Mouse (Mus musculus): Measurements from ENCODE around the gene Obsl1. TPM values are rescaled to one million over a fixed set of nuclear protein-coding genes. Genes with fewer than 3 reads are reported as not detected.
A peak's percentile ranks its signal among the peaks of the same experiment; 100 is the strongest.

Obsl1 gene
- polyA plus RNA-seq, 1 experiment from 2014 or later, result 38.7 TPM

DNA sequence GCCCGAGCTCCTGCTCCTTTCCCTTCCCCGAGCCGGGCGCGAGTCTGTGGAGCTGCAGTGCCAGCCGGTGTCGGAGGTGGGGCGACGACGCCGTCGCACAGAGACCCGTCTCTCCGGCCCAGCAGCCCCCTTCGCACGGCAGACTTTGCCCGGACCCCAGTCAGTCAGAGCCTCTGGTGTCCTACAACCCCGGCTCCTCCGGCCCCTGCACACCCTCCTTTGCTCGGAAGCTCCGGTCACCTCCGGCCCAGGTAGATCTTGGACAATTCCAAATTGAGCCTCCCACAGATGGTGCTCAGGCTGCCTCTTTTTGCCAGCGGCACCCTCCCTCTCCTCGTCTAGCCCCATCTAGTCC is 26.6 kb downstream of the Obsl1 start:
- Histone ChIP-seq H3K27ac (ENCODE audit: low read length) (no peak overlapping the region), H3K4me1 (ENCODE audit: control insufficient read depth, insufficient read depth, low read length) (peaks cover 22% of the 10 kb centered on the region), H3K4me2 (ENCODE audit: low read depth, low read length) (peak overlapping the region; percentile 79), H3K9me3 (ENCODE audit: control insufficient read depth, low read length) (no peaks in the 10 kb centered on the region), H3K9ac (ENCODE audit: low read depth, low read length) (peak overlapping the region; percentile 53), H3K27me3 (replicated peaks; ENCODE audit: control insufficient read depth, insufficient read depth, low read length) (peaks cover 21% of the 10 kb centered on the region), H3K36me3 (ENCODE audit: control insufficient read depth, insufficient read depth, low read length) (peaks cover 13% of the 10 kb centered on the region), H3K4me3 (ENCODE audit: low read length) (peak overlapping the region; percentile 85)
- no peak; the same call in 1 of the 2 replicates for ATAC-seq
- 1% methylated on average over 23 of the region's 24 CpGs for WGBS

GRCm38 (mm10) chr1:75478916-75479634 is 27.2 kb downstream of the Obsl1 start, which contains the start of the genes Chpf and Tmem198:
Gene Chpf (minus strand): TSS chr1:75479307.
Gene Tmem198 (plus strand): TSS chr1:75479532.
- peak; percentile 96 for ATAC-seq
- peak within 1 kb of the TSS; percentile 79 for H3K4me2 ChIP-seq (ENCODE audit: low read depth, low read length)
- H3K4me3 ChIP-seq (ENCODE audit: low read length), result peak within 1 kb of the TSS; percentile 85
- peak within 1 kb of the TSS; percentile 83 for H3K27ac ChIP-seq (ENCODE audit: low read length)
- peaks cover 22% of the 10 kb centered on the region for H3K4me1 ChIP-seq (ENCODE audit: control insufficient read depth, insufficient read depth, low read length)
- under 1% methylated on average over 70 of the region's 76 CpGs for WGBS
- H3K27me3 ChIP-seq (replicated peaks; ENCODE audit: control insufficient read depth, insufficient read depth, low read length), result peaks cover 19% of the 10 kb centered on the region
- H3K9me3 ChIP-seq (ENCODE audit: control insufficient read depth, low read length), result no peaks in the 10 kb centered on the region
- H3K9ac ChIP-seq (ENCODE audit: low read depth, low read length), result peak within 1 kb of the TSS; percentile 83
- peaks cover 18% of the 10 kb centered on the region for H3K36me3 ChIP-seq (ENCODE audit: control insufficient read depth, insufficient read depth, low read length)

GRCm38 (mm10) chr1:75478497-75478896 is 27.8 kb downstream of the Obsl1 start:
- peak overlapping the region; percentile 83 for H3K27ac ChIP-seq (ENCODE audit: low read length)
- H3K36me3 ChIP-seq (ENCODE audit: control insufficient read depth, insufficient read depth, low read length), result peaks cover 23% of the 10 kb centered on the region
- peak overlapping the region; percentile 79 for H3K4me2 ChIP-seq (ENCODE audit: low read depth, low read length)
- H3K4me1 ChIP-seq (ENCODE audit: control insufficient read depth, insufficient read depth, low read length), result peaks cover 22% of the 10 kb centered on the region
- peaks cover 18% of the 10 kb centered on the region for H3K27me3 ChIP-seq (replicated peaks; ENCODE audit: control insufficient read depth, insufficient read depth, low read length)
- H3K9ac ChIP-seq (ENCODE audit: low read depth, low read length), result peak overlapping the region; percentile 83
- under 1% methylated on average over 22 of the region's 25 CpGs for WGBS
- no peaks in the 10 kb centered on the region for H3K9me3 ChIP-seq (ENCODE audit: control insufficient read depth, low read length)
- ATAC-seq, result no peak; the same call in 1 of the 2 replicates
- peak overlapping the region; percentile 85 for H3K4me3 ChIP-seq (ENCODE audit: low read length)

- H3K27ac ChIP-seq (ENCODE audit: low read length), result no peak overlapping the region
- peaks cover 22% of the 10 kb centered on the region for H3K4me1 ChIP-seq (ENCODE audit: control insufficient read depth, insufficient read depth, low read length)
- H3K9me3 ChIP-seq (ENCODE audit: control insufficient read depth, low read length), result no peaks in the 10 kb centered on the region
- H3K9ac ChIP-seq (ENCODE audit: low read depth, low read length), result 0 out of 2 replicates have a peak overlapping the region, but pooled peaks have one; percentile 83
- peaks cover 23% of the 10 kb centered on the region for H3K36me3 ChIP-seq (ENCODE audit: control insufficient read depth, insufficient read depth, low read length)
- H3K4me2 ChIP-seq (ENCODE audit: low read depth, low read length), result peak overlapping the region; percentile 79
- ATAC-seq, result no peak
- peak overlapping the region; percentile 85 for H3K4me3 ChIP-seq (ENCODE audit: low read length)
- H3K27me3 ChIP-seq (replicated peaks; ENCODE audit: control insufficient read depth, insufficient read depth, low read length), result peaks cover 12% of the 10 kb centered on the region
- 50% methylated on average over 3 of the region's 3 CpGs for WGBS
Observed at GRCm38 (mm10) chr1:75477966-75478290, 28.3 kb downstream of the Obsl1 start.

DNA sequence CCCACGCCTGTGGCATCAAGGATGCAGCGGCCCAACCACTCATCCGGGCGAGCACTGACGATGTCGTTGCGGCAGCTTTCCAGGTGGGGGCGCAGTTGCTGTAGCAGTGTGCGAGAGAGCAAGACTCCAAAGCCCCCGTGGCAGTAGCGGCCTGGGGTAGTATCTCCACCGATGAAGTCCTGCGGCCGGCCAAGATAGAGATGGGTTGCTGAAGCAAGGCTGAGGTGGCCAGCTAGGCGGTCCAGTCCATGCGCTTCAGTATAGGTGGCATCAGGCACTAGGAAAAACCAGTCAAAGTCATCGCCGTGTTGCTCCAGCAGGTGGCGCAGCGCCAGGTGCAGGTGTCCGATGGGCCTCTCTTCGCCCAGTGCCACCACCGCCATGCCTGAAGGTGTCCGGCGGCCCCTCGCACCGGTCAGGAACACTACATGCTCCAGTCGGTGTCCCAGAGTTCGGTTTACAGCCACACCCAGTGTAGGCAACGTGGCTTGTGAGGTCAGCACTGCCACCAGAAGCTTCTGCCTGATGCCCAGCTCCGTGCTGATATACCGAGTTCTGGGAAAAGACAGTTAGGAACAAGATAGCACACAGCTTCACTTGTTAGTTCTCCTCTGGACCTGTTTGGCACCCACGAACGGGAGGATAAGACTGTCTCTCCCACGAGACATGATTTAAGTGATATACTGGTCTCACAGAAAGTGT is 28.8 kb downstream of the Obsl1 start:
- H3K4me2 ChIP-seq (ENCODE audit: low read depth, low read length), result peak overlapping the region; percentile 79
- peaks cover 7% of the 10 kb centered on the region for H3K27me3 ChIP-seq (replicated peaks; ENCODE audit: control insufficient read depth, insufficient read depth, low read length)
- no peak for ATAC-seq

DNA sequence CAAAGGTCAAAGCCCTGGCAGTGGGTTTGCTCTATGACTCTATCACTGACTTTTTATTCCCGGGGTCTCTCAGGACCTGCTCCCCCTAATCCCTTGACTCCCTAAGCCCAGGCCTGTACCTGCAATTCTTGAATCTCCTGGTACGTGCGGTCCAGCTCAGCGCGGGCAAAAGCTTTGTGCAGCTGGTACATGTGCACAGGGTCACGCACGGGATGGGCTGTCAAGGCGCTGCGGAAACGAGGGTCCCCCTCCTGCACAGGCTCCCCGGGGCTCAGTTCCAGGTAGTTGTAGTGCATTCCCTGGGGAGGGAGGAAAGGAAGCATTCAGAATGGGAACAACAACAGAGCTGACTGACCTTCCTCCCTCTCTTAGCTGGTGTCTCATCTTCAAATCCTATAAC is 29.8 kb downstream of the Obsl1 start:
- Histone ChIP-seq H3K4me1 (ENCODE audit: control insufficient read depth, insufficient read depth, low read length) (peaks cover 22% of the 10 kb centered on the region), H3K9ac (ENCODE audit: low read depth, low read length) (no peak overlapping the region), H3K36me3 (ENCODE audit: control insufficient read depth, insufficient read depth, low read length) (peaks cover 23% of the 10 kb centered on the region), H3K27me3 (replicated peaks; ENCODE audit: control insufficient read depth, insufficient read depth, low read length) (0 out of 2 replicates have a peak, but pooled peaks cover 5% of the 10 kb centered on the region), H3K9me3 (ENCODE audit: control insufficient read depth, low read length) (no peaks in the 10 kb centered on the region), H3K4me3 (ENCODE audit: low read length) (no peak overlapping the region), H3K4me2 (ENCODE audit: low read depth, low read length) (no peak overlapping the region), H3K27ac (ENCODE audit: low read length) (no peak overlapping the region)
- 92% methylated on average over 11 of the region's 11 CpGs for WGBS
- ATAC-seq, result no peak

More for the DNA sequence above, 28.8 kb downstream of the Obsl1 start:
- H3K27ac ChIP-seq (ENCODE audit: low read length), result no peak overlapping the region
- peaks cover 22% of the 10 kb centered on the region for H3K4me1 ChIP-seq (ENCODE audit: control insufficient read depth, insufficient read depth, low read length)
- H3K9me3 ChIP-seq (ENCODE audit: control insufficient read depth, low read length), result no peaks in the 10 kb centered on the region
- WGBS, result 15% methylated on average over 35 of the region's 35 CpGs
- H3K9ac ChIP-seq (ENCODE audit: low read depth, low read length), result no peak overlapping the region
- peaks cover 23% of the 10 kb centered on the region for H3K36me3 ChIP-seq (ENCODE audit: control insufficient read depth, insufficient read depth, low read length)
- peak overlapping the region; percentile 21 for H3K4me3 ChIP-seq (ENCODE audit: low read length)

DNA sequence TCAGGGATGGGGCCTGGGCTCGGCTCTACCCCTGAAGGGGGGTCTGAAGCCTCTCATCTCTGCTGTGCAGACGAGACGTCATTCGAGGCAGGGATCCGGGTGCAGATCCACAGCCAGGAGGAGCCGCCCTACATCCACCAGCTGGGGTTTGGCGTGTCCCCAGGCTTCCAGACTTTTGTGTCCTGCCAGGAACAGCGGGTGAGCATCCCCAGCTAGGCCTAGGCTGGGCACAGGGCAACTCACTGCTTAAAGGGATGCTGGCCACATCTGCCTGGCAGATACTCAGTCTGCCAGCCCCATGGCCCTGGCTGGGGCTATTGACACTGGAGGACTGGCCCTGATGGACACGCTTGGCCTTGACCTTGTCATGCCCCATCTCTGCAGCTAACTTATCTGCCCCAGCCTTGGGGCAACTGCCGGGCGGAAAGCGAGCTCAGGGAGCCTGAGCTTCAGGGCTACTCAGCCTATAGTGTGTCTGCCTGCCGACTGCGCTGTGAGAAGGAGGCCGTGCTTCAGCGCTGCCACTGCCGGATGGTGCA is 36.9 kb downstream of the Obsl1 start:
- WGBS, result 75% methylated on average over 17 of the region's 17 CpGs
- no peaks in the 10 kb centered on the region for H3K9me3 ChIP-seq (ENCODE audit: control insufficient read depth, low read length)
- no peak overlapping the region for H3K27ac ChIP-seq (ENCODE audit: low read length)
- no peak for ATAC-seq
- H3K4me1 ChIP-seq (ENCODE audit: control insufficient read depth, insufficient read depth, low read length), result peaks cover 4% of the 10 kb centered on the region
- no peak overlapping the region for H3K4me2 ChIP-seq (ENCODE audit: low read depth, low read length)
- no peak overlapping the region for H3K4me3 ChIP-seq (ENCODE audit: low read length)
- peaks cover 8% of the 10 kb centered on the region for H3K36me3 ChIP-seq (ENCODE audit: control insufficient read depth, insufficient read depth, low read length)
- no peak overlapping the region for H3K9ac ChIP-seq (ENCODE audit: low read depth, low read length)
- no peaks in the 10 kb centered on the region for H3K27me3 ChIP-seq (replicated peaks; ENCODE audit: control insufficient read depth, insufficient read depth, low read length)

DNA sequence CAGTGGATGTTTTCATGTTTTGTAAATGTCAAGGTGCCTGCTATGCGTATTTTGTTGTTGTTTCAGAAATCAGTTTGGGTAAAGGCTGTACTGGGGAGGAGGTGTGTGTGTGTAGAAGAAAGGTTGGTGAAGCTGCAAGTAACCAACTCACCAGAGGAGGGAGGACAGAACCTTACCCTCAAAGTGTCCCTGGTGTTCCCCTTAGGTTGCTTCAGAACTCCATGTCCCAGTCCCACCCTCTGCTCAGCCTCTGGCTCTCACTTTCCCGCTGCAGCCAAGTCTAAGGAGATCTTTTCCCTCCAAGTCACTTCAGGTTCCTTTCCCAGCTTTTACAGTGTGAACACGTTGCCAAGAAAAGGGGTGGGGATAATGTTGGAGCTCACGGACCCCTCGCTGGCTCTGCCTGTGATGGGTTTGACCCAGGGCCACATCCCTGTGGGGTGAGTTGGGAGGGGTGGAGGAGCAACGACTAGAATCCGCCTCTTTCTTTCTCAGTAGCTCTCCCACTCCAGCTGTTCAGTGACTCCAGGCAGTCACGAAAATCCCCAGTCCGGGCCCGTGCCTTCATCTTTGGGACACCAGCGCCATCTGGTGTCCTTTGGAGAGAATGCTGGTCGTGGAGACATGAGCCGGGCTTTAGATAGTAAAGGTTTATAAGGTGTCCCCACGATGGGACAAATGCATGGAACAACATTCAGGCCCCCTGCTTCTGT is 38.9 kb downstream of the Obsl1 start:
- no peaks in the 10 kb centered on the region for H3K9me3 ChIP-seq (ENCODE audit: control insufficient read depth, low read length)
- H3K4me3 ChIP-seq (ENCODE audit: low read length), result no peak overlapping the region
- peaks cover 4% of the 10 kb centered on the region for H3K4me1 ChIP-seq (ENCODE audit: control insufficient read depth, insufficient read depth, low read length)
- H3K27ac ChIP-seq (ENCODE audit: low read length), result no peak overlapping the region
- peak overlapping the region; percentile 44 for H3K9ac ChIP-seq (ENCODE audit: low read depth, low read length)
- no peaks in the 10 kb centered on the region for H3K27me3 ChIP-seq (replicated peaks; ENCODE audit: control insufficient read depth, insufficient read depth, low read length)
- no peak overlapping the region for H3K4me2 ChIP-seq (ENCODE audit: low read depth, low read length)
- ATAC-seq, result peak; percentile 79
- 7% methylated on average over 14 of the region's 14 CpGs for WGBS
- no peaks in the 10 kb centered on the region for H3K36me3 ChIP-seq (ENCODE audit: control insufficient read depth, insufficient read depth, low read length)

DNA sequence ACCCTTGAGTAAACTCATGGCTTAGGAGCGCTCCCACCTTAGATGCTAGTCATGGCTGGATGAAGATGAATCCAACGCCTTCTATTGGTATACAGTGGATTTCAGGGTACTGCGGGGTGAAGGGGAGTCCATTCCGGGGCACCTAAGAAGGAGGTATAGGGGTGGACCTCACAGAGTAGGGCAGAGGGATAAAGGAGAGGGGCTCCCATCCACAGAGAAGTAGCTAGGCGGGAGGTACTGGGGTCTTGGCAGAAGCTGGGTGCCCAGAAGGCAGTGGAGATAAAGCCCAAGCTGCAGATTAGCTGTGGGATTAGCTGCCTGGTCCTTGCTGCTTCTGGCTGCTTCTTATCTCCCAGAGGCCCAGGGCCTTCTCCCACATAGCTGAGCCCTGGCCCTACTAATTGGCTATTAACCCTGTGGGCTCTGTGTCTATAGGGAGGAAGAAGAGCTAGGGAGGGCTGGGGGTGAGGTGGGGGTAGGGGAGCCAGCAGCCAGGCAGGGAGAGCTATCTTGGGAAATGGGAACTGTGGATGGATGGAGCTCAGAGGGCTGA is 42.5 kb downstream of the Obsl1 start:
- Histone ChIP-seq H3K9me3 (ENCODE audit: control insufficient read depth, low read length) (no peaks in the 10 kb centered on the region), H3K4me2 (ENCODE audit: low read depth, low read length) (no peak overlapping the region), H3K27ac (ENCODE audit: low read length) (no peak overlapping the region), H3K36me3 (ENCODE audit: control insufficient read depth, insufficient read depth, low read length) (no peaks in the 10 kb centered on the region), H3K9ac (ENCODE audit: low read depth, low read length) (peak overlapping the region; percentile 13; the same call in 1 of the 2 replicates), H3K4me3 (ENCODE audit: low read length) (no peak overlapping the region), H3K4me1 (ENCODE audit: control insufficient read depth, insufficient read depth, low read length) (peaks cover 10% of the 10 kb centered on the region), H3K27me3 (replicated peaks; ENCODE audit: control insufficient read depth, insufficient read depth, low read length) (no peaks in the 10 kb centered on the region)
- WGBS, result 68% methylated on average over 5 of the region's 5 CpGs
- ATAC-seq, result no peak; the same call in 1 of the 2 replicates
